Mouse (Mus musculus) A20 (cell line): Measurements from ENCODE around the gene Birc3.
"Not testable (repeated sequence)": the region's sequence is repeated elsewhere in the genome, so short reads cannot be mapped to it uniquely, and the experiment has no call there.

Source experiments
- DNase-seq: peaks from one replicate; pipeline ENCODE4 v3.0.0-alpha.2; 2011; ENCODE audit warnings: low read depth, low spot score

The Birc3 gene

DNA sequence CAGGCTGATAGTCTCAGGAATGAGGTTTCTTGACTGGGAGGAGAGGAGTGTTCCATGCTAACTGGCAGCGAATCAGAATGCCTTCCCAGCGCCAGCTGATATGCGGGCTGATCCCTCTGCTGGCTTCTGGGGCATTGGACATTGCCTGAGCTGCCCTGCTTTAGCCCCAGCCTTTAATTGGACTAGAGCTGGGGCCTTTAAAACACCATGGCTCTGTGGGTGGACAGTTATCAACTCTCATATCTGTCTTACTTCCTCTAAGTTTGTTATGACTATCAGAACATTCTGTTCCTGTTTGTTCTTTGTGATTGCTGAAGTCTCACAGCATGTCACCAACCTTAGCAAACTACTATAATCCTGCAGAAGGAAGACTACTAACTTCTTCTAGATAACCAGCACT lies 5.0 kb downstream of the Birc3 start:
- peak; percentile 51 for DNase-seq

DNA sequence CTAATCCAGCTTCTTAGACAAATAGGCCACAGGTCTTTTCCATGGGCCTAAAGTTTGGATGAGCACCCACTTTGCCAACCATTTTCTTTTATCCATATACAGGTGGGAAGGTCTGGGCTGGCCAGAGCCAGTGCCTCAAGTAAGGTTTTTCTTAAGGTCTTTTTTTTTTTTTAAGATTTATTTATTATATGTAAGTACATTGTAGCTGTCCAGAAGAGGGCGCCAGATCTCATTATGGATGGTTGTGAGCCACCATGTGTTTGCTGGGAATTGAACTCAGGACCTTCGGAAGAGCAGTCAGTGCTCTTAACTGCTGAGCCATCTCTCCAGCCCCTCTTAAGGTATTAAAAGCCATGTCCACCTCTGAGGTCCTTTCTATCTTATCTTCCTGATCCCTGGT lies 6.0 kb downstream of the Birc3 start:
- not testable (repeated sequence) for DNase-seq

DNA sequence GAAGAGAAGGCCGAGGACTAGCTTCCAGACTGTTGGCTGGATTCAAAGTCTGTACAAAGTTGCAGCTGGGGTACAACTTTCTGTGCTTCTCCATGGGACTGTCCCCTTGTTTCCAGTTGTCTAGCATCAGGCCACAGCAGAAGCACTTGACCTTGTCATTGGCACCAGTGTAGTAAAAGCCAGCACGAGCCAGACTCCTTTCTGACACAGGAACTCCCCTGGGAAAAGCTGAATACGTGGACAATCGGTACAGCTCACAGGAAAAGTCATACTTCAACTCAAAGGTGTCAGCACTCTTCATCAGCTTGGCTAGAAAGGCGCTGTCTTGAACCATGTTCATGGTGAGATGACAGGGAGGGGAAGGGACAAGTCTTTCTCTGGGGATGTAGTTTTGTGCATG lies 12.0 kb downstream of the Birc3 start:
- DNase-seq, result no peak

DNA sequence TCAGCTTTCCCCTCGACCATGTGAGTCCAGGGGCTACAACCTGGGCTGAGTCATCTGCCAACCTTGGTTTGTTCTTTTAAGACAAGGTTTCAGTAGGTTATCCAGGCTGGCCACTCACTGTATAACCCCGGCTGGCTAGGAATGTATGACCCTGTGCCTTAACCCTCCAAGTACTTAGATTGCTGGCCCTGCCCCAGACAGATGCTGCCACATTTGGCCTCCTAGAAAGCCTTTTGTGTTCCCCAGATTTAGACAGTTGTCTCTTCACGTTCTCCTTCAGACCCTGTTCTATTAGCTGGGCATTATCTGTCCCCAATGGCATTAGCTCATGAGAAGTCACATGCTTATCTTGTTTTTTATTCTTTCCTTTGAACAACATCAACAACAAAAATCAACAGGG lies 17.1 kb downstream of the Birc3 start:
- DNase-seq, result no peak

DNA sequence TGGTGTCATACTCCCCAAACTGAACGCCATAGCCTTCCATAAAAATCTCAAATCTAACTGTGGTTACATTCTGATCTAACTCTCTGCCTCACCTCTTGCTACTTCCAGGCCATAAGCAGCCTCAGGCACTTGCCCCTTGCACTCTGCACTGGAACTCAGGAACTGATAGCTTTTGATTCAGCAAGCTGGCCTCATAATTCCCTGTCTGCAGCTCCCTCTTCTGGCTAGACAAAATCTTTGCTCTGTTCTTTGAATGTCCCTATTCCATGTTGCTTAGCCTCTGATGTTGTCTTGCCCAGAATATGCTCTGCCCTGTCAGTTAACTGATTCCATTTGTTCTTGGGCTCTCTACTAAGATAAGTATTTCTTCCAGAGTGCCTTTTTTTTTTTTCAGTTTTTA lies 17.6 kb downstream of the Birc3 start:
- DNase-seq, result peak; percentile 39

DNA sequence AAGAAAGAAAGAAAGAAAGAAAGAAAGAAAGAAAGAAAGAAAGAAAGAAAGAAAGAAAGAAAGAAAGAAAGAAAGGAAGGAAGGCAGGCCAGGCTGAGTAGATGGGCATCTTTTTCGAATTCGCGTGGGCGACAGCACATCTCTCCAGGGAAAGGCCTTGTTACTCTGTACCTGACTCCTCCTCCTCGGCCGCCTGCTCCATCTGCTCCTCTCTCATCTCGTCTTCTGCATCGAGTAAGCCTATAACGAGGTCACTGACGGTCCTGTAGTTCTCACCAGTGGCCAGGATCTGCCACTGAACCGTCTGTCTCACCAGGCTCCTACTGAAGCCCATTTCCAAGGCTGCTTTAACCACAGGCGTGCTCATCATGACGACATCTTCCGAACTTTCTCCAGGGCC lies 18.8 kb downstream of the Birc3 start:
- DNase-seq, result not testable (repeated sequence)

DNA sequence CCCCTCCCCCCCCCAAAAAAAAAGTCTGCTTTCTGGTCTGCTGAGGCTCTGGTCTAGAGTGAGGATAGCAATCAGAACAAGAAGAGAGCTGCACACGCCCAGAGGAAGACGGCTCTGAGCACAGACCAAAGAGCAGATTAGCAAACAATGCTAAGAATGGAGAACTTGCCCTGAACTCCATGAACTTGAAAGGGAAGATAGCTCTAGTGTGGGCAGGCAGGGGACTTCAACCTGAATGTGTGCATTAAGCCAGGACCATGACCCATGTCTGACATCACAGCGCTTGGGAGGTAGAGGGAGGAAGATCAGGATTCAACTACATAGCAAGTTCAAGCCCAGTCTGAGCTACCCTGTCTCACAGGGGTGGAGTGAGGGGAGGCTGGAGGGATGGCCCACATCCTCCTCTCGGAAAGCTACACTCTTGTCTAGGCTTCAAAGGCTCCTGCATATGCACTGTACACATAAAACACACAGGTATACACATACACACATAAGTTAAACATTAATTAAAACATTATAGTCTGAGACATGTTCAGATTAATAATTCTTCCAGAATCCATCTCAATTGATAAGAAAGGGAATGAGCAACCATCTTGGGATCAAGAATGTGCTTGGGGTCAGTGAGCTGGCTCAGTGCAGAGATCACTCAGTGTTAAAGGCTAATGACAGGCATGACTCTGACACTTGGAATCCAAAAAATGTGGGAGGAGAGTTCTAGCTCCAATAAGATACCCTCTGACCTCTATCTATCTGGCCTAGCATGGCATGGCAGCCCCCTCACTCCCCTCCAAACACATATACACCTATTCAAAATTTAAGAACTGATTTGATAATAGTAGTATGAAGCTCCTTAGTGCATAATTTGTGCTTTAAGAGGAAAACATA lies 20.4 kb downstream of the Birc3 start:
- DNase-seq, result no peak

DNA sequence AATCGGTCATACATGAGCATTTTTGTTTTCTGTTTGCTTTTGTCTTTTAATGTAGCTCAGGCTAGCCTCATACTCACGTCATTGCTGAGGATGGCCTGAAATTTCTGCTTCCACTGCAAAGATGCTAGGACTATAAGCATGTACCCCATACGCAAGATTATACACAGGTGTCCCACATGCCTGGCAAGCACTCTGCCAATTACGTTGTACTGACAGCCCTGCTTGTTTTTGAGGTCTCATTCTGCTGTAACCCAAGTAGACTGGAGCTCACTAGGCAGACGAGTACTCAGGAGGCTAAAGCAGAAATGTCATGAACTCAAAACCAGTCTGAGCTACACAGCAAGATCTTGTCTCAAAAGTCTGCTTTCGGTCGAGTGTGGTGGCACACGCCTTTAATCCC lies 21.1 kb downstream of the Birc3 start:
- no peak for DNase-seq

DNA sequence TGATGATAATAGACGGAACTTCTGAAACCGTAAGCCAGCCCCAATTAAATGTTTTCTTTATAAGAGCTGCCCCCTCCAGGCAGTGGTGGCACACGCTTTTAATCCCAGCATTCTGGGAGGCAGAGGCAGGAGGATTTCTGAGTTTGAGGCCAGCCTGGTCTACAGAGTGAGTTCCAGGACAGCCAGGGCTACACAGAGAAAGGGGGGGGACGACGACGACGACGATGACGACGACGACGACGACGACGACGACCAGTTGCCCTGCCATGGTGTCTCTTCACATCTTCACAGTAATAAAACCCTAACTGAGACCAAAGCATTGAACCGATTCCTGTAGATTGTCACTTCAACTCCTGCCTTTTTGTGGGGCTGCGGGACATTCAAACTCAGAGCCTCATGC lies 24.8 kb downstream of the Birc3 start:
- DNase-seq, result no peak

DNA sequence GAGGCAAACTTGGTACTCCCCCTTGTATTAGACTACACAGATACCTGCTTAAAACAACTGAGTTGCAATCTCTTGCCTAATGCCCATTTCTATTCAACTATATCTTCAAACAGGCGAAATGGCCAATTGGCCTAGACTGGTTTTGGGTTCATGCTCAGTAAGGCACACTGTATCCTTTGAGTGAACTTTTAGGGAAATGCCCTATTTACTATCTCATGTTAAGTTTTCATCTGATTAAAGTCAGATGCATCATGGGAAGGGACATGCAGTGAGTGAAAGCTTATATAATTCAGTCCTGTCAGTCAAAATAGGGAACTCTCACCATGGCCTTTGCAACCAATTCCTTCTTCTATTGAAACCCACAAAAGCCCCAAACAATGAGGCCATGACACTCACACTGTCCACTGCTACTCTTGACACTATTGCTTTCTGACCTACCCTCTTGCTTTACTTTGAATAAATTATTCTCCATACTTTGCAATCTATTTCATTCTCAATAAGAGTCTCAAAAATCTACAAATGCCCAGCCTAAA lies 26.3 kb downstream of the Birc3 start:
- DNase-seq, result no peak

DNA sequence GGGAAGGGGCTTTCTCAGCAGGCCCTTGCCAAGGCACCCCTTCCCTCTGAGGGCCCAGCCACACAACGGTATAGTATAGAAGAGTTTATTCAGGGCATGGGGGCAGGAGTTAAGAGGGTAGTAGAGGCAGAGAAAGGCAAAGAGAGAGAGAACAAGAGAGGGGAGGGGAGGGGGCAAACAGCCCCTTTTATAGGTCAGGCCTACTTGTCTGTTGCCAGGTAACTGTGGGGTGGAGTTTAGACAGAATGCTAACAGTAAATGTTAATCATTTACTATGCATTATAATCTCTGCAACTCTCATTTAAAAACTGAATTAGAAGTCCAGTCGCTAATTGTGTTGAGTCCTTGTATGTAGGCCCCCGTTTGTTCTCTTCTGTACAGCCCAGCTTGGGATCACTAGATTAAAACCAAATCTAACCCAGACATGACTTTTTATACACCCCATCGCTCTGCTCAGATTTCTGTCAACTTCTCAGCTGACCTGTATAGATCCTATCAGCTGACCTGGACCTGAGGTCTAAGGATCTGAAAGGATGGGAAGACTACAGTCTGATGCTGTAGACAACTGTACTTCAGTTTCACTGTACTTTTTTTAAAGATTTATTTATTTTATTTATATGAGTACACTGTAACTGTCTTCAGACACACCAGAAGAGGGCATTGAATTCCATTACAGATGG lies 27.6 kb downstream of the Birc3 start:
- DNase-seq, result no peak

DNA sequence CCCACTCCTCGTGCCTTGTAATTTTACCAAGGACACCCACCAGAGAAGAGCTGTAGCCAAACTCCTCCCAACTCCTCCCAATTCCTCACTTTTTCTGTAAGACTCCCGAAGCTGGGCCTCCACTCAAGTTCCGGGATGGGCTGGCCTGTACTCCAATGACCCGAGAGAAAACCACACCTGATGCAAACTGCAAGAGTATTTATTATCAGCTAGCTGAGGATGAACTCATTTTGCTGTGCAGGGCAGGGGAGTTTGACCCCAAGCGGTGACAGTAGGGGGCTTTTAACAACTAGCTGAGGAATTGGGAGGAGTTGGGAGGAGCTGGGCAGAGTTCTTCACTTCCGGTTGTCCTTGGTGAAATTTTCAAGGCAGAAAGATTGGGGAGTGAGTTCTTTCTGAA lies 31.8 kb downstream of the Birc3 start:
- DNase-seq, result no peak

DNA sequence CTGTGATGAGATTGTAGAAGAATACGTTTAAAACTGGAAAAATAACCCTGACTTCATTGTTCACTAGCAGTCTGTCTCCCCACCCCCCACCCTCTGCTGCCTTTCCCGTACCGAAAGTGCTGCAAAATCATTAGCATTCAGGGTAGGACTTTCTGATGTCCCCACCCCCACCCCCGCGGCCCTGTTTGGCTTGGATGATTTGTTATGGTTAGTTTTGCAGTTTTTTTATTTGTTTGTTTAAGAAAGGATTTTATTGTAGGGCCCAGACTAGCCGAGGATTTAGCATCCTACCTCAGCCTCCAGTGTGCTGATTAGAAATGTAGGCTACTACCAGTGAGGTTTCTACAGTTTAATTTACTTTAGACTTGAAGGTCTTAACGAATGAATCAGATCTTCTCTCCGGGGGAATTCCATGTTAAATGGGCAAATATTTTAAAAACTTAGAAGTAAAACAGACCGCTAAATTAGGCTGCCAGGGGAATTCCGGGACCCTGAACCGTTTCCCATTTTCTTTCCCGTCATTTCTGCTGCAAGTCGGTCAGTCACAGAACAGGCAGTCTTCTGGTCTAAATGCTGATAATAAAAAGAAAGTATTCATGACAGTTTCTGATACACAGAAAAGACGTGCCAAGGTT lies 35.1 kb downstream of the Birc3 start:
- DNase-seq, result peak; percentile 83

DNA sequence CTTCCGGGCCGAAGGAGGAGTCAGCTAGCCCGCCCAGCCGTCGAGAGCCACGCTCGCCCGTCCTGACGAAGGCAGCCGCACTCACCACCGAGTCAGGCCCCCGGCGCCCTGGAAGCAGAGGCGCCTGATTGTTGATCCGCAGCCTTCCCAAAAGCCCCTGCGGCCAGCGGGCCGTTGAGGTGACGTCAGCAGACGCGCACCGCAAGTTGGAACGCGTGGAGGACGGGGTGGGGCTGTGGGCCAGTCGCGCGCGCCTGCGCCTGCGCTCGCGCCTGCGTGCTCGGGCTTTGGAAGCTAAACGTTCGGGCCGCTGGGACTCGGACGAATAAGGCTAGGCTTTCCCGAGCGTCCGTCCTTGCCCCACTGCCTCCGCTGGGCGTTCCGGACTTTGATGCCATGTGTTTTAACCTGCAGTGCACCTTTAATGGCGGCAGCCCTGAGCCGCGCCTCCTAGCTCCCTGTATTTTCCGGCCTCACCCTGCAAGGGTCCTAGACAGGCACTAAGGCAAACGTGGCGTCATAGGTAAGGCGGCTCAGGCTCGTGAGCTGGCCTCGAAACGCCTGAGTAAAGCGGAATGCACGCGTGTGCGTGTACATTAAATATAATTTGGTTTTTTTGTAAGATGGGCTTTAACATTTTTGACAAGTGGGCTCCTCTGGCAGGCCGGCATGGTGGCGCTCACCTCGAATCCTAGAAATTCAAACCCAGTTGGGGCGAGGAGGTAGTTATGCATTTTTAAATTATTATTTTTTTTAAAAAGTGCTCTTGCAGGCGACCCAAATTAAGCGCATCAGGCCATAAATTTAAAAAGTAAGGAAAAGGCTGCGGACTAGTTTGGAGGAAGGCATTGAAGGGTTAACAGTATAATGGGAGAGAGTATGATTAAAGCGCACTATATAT lies 35.8 kb downstream of the Birc3 start, which contains the start of gene Birc2:
TSS of gene Birc2 (minus strand) at position 160 of the 901 bp plus-strand sequence.
- peak; percentile 99 for DNase-seq

DNA sequence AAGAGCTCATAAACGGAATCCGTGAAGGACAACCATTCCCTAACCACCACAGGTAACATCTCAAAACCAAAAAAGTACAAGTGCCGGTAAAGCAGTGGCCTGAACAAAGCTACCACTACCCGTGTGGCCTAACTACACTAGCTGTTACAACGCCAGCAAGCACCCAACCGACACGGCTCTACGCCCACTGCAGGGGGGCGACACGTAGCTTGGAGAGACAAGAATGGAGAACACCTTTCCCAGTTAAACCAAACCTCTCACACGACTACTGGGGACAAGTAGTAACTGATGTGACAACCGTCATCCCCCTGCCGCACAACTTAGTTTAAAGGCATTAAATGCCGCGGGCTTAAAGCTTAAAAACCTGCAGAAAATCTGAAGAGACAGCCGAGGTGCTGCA lies 36.7 kb downstream of the Birc3 start:
- DNase-seq, result peak; percentile 84

DNA sequence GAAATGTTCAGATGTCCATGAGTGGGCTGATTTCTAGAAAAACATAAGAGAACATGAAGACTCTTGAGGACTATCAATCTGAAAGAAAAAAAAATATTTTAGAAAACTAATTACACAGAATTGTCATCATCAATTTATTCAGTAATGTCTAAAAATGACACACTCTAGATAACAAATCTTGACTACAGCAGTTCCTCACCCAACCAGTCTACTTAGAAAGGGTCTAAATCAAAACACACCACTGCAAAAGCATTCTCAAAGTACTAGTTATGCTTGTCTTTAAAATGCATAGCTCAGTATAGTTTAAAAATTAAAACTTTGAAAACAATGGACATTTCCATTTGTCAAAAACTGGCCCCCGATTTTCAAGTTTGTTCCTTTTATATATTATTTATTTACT lies 37.7 kb downstream of the Birc3 start:
- peak; percentile 25 for DNase-seq

DNA sequence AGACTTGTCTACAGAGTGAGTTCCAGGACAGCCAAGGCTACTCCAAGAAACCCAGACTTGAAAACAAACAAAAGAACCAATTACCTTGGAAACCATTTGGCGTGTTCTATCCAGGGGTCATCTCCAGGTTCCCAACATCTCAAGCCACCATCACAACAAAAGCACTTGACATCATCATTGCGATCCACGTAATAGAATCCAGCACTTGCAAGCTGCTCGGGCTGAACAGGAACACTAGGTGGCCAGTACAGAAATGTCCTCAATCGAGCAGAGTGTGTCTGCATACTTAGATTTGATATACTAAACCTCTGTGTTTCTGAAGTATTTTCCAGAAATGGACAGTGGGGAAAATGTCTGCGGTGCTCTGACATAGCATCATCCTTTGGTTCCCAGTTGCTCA lies 39.6 kb downstream of the Birc3 start:
- DNase-seq, result peak; percentile 71

DNA sequence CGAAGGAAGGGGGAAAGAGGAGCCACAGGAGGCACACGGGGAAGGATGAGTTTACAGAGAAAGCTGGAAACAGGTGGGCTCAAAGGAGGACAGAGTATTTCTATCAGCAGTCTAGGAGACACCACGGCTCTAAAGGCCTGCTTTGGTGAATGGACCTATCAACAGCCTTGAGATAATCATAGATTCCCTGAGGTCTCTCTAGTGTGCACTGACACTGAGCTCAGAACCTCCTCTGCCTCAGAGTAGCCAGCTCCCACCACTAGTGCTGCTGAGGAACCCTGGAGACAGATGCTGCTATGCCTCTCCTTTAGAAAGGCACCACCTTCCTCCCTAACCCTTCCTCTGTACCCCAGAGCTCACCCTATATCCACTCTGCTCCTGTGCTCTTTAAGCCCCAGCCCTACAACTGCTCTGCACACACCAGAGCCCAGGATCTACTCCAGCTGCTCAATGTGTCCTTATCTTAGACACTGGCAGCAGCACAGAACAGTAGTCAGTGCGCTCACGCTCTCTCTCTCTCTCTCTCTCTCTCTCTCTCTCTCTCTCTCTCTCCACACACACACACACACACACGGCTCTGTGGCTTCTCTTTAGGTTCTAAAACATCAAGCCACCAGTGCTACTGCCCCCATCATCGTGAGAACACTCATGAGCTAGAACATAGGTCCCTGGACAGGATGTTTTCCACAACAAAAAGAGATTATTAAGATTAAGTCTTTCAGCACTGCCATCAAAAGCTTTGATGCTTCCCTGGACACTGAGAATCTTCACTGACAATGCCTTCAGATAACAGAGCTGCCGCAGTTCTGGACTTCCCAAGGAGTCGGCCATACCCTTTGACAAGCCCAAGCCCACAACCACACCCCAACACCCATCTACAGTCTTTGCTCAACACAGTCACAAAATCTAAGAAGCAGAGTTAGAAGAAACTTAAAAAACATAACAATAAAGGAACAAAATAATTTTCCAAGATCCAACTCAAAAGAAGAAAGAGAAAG lies 43.2 kb downstream of the Birc3 start:
- DNase-seq, result peak; percentile 38

DNA sequence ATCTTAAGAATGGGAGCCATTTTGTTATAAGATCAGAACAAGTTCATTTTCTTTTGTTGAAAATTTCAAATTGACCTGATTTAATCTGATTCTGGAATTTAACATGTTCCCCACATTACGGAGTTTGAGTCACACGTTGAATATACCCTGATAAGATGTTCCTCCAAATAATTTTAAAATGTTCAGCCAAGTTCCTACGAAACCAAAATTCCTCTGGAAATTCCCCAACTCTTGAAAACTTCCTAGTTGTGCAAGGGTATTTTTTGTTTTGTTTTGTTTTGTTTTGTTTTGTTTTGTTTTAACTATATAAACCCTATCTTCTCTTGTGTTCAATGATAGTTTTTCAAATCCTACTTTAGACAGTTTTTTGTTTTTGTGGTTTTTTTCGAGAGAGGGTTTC lies 44.3 kb downstream of the Birc3 start:
- DNase-seq, result no peak

DNA sequence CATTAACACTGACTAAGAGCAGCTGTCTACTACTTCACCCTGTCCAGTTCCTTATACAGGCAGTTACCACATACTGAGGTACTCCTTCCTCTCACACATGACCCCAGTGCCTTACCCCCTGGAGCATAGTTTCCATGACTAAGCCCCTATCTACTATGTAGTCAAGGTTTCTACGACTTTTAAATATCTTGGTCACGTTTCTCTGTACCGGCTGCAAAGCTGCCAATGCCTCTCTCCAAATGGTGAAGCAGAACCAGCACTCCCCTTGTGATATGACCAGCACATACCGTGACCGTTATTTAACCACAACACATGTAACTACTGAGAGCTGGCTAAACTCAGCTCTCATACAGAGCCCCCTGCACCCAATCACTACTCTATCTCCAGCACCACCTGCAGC lies 48.1 kb downstream of the Birc3 start:
- DNase-seq, result no peak
